Mouse (Mus musculus) stomach, embryonic 15.5 days (tissue): ENCODE results near the gene Scn10a. TPM values are rescaled to one million over a fixed set of nuclear protein-coding genes. Genes with fewer than 3 reads are reported as not detected.

Experiments used
- ATAC-seq: fragments of 200-750 bp; cut with Nextera tagmentation; 2 replicates; pipeline ENCODE4 v1.8.0; 2017; ENCODE audit warnings: low read depth, moderate number of reproducible peaks, moderate TSS enrichment; ENCODE audit not compliant: insufficient read depth, low FRiP score
- H3K27ac ChIP-seq: fragments of 300-500 bp; sonication (generic); 2 replicates; pipeline ENCODE4 v1.5.1; 2015; ENCODE audit warnings: mild to moderate bottlenecking, inconsistent platforms
- H3K27me3 ChIP-seq: fragments of 300-500 bp; sonication (generic); replicated peaks from 2 replicates; pipeline ENCODE4 v1.6.1; 2015; ENCODE audit warnings: inconsistent platforms
- H3K36me3 ChIP-seq: fragments of 300-500 bp; sonication (generic); 2 replicates; pipeline ENCODE4 v1.6.1; 2015; ENCODE audit warnings: inconsistent platforms
- H3K4me1 ChIP-seq: fragments of 300-500 bp; sonication (generic); 2 replicates; pipeline ENCODE4 v1.6.1; 2015; ENCODE audit warnings: inconsistent platforms
- H3K4me2 ChIP-seq: fragments of 300-500 bp; sonication (generic); 2 replicates; pipeline ENCODE4 v1.6.1; 2015; ENCODE audit warnings: mild to moderate bottlenecking, inconsistent platforms
- H3K4me3 ChIP-seq: fragments of 300-500 bp; sonication (generic); replicated peaks from 2 replicates; pipeline ENCODE4 v1.5.1; 2015; ENCODE audit warnings: inconsistent platforms
- H3K9ac ChIP-seq: fragments of 300-500 bp; sonication (generic); 2 replicates; pipeline ENCODE4 v1.6.1; 2015; ENCODE audit warnings: inconsistent platforms
- H3K9me3 ChIP-seq: fragments of 300-500 bp; sonication (generic); 2 replicates; pipeline ENCODE4 v1.6.1; 2016; ENCODE audit warnings: inconsistent platforms
- WGBS: fragments of 180-500 bp; shearing (Covaris S2); methylation state at CpG from one replicate; pipeline ENCODE4 v1.1.7; 2015; 5-methylcytosine and 5-hydroxymethylcytosine counted together
- polyA plus RNA-seq: library from polyadenylated mRNA; unstranded; fragments of >200 nt; fragmentation: Nextera tagmentation; extraction: Ambion mirVana; gene quantifications from 2 replicates; pipeline ENCODE4 v1.2.1, GENCODE M21; 2015

The Scn10a gene
- polyA plus RNA-seq, 1 experiment from 2014 or later: not detected

- Histone ChIP-seq H3K4me3 (no peak overlapping the region), H3K4me2 (no peak overlapping the region), H3K9me3 (no peaks in the 10 kb centered on the region), H3K36me3 (no peaks in the 10 kb centered on the region), H3K4me1 (no peaks in the 10 kb centered on the region), H3K27me3 (no peaks in the 10 kb centered on the region), H3K9ac (no peak overlapping the region), H3K27ac (no peak overlapping the region)
- ATAC-seq: peak; percentile 53; the same call in 1 of the 2 replicates
- WGBS: 12% methylated on average over 6 of the region's 6 CpGs
Observed at GRCm38 (mm10) chr9:119706700-119707099, 12.4 kb downstream of the Scn10a start.

DNA sequence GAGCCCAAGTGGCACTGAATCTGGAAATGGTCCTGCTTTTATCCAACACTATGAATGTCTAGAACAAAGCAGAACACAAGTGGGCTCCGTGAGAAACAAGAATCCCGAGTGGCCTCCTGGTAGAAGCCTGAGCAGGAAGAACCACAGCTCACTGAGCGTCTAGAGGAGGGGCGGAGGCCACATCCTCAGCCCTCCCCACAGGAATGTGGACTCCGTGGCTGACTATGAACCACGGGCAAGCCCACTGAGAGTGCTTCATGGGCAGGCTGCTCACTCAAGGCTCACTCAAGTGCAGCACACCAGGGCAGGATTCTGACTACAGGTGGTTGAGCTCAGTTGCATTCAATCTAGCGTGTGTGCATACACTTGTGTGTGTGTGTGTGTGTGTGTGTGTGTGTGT, 27.6 kb downstream of the Scn10a start:
- 45% methylated on average over 7 of the region's 7 CpGs for WGBS
- H3K36me3 ChIP-seq: no peaks in the 10 kb centered on the region
- H3K27me3 ChIP-seq: no peaks in the 10 kb centered on the region
- no peaks in the 10 kb centered on the region for H3K9me3 ChIP-seq
- H3K4me1 ChIP-seq: no peaks in the 10 kb centered on the region
- H3K9ac ChIP-seq: no peak overlapping the region
- H3K4me3 ChIP-seq: no peak overlapping the region
- no peak overlapping the region for H3K4me2 ChIP-seq
- no peak for ATAC-seq
- no peak overlapping the region for H3K27ac ChIP-seq

DNA sequence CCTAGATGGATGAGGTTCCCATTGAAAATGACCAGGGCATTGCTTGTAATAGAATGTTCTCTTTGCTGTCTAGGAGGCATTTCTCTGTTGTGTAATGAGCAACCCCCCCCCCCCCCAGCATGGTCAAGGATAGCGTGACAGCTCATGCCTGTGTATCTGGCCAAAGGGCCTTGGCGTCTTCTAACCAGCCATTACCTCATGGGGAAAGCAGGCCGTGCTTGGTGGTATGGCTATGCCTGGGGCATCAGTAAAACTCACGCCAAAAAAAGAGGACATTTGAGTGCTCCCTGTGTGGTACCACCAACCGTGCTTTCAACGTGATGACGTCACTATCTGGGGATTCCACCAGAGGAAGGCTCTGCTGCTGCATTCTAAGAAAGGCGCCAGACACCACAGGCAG, 28.1 kb downstream of the Scn10a start:
- WGBS: 76% methylated on average over 8 of the region's 8 CpGs
- Histone ChIP-seq H3K4me1 (no peaks in the 10 kb centered on the region), H3K36me3 (no peaks in the 10 kb centered on the region), H3K9me3 (no peaks in the 10 kb centered on the region), H3K27ac (no peak overlapping the region), H3K4me2 (no peak overlapping the region), H3K27me3 (no peaks in the 10 kb centered on the region), H3K9ac (no peak overlapping the region), H3K4me3 (no peak overlapping the region)
- ATAC-seq: no peak

DNA sequence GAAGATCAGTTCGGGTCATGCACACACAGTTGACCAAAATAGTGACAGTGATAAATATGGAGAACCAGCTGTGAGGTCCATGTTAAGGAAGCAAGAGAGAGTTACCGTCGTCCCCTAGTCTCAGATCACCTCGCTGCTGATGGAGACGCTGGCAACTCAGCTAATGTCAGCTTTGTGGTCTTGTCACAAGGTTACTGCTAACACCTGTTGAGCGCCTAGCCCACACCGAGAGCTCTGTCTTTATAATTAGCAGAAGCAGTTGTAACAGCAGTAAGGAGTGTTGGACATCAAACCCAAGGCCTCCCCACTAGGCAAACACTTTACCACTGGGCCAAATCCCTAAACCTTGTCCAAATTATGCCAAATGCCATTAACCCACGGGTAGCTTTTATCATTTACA, 31.2 kb downstream of the Scn10a start:
- no peaks in the 10 kb centered on the region for H3K9me3 ChIP-seq
- no peaks in the 10 kb centered on the region for H3K4me1 ChIP-seq
- no peak overlapping the region for H3K4me2 ChIP-seq
- whole genome bisulfite sequencing: 62% methylated on average over 8 of the region's 8 CpGs
- no peak overlapping the region for H3K27ac ChIP-seq
- ATAC-seq: no peak
- H3K4me3 ChIP-seq: no peak overlapping the region
- no peak overlapping the region for H3K9ac ChIP-seq
- H3K36me3 ChIP-seq: no peaks in the 10 kb centered on the region
- H3K27me3 ChIP-seq: no peaks in the 10 kb centered on the region

DNA sequence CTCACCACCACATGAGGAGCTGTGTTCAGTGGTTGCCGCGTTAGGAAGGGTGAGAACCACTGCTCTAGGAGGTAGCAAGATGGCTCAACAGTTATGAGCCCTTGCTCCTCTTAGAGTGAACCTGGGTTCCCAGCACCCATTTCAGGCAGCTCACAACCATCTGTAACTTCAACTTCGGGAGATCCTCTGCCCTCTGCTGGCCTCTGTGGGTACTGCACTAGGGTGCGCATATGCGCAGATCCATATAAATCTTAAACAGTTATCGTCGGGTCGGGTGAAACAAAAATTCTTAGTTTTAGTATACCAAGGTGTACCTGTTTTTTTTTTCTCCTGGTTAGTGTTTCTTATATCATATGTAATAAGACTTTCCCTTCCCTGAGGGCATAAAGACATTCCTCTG, 32.9 kb downstream of the Scn10a start:
- Histone ChIP-seq H3K27me3 (no peaks in the 10 kb centered on the region), H3K36me3 (no peaks in the 10 kb centered on the region), H3K27ac (no peak overlapping the region), H3K4me3 (no peak overlapping the region), H3K4me1 (no peaks in the 10 kb centered on the region), H3K9me3 (no peaks in the 10 kb centered on the region), H3K9ac (no peak overlapping the region), H3K4me2 (no peak overlapping the region)
- no peak for ATAC-seq
- WGBS: 95% methylated on average over 8 of the region's 8 CpGs

GRCm38 (mm10) chr9:119680896-119681295, 38.2 kb downstream of the Scn10a start:
- H3K4me2 ChIP-seq: no peak overlapping the region
- no peak overlapping the region for H3K27ac ChIP-seq
- H3K4me1 ChIP-seq: no peaks in the 10 kb centered on the region
- no peak overlapping the region for H3K4me3 ChIP-seq
- 62% methylated on average over 3 of the region's 3 CpGs for WGBS
- H3K9ac ChIP-seq: no peak overlapping the region
- H3K36me3 ChIP-seq: no peaks in the 10 kb centered on the region
- ATAC-seq: no peak
- H3K27me3 ChIP-seq: no peaks in the 10 kb centered on the region
- no peaks in the 10 kb centered on the region for H3K9me3 ChIP-seq

DNA sequence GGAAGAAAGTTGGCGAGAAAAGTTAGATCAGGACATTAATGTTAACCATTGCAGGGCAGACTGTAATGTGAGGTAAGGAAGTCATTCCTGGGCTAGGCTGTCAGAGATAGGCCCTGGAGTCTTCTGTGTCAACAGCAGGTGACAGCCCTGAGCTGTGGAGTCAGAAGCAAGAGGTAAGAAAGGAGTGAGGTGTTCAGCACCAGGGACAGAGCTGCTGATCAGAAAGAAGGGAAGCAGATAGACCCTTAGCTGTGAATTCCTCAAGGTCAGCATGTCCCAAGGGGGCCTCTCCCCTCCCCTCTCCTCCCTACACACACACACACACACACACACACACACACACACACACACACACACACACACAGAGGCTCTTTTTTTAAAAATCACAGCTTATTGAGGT, 55.0 kb downstream of the Scn10a start:
- Histone ChIP-seq H3K9me3 (no peaks in the 10 kb centered on the region), H3K4me1 (no peaks in the 10 kb centered on the region), H3K36me3 (no peaks in the 10 kb centered on the region), H3K27me3 (no peaks in the 10 kb centered on the region), H3K27ac (no peak overlapping the region), H3K4me2 (no peak overlapping the region), H3K9ac (no peak overlapping the region), H3K4me3 (no peak overlapping the region)
- 59% methylated on average over 1 of the region's 1 CpGs for WGBS
- no peak for ATAC-seq

DNA sequence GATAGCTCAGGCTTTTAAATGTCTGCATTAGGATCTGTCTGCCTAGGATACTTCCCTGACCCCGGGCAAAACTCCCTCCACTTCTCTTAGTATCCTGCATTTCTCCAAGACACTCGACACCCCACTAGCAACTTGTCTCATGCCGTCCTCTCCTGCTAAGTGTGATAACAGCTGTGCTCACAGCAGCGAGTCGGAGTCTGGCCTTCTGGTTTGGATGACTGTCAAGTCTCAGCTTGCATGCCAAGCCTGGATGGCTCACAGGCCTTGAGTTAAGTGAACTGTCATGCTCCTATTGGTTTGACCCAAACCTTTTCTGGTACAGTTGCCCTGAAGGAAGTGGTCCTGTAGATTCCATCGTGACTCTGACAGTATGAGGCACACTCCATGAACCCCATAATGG, 63.0 kb downstream of the Scn10a start:
- Histone ChIP-seq H3K4me1 (no peaks in the 10 kb centered on the region), H3K9me3 (no peaks in the 10 kb centered on the region), H3K27me3 (no peaks in the 10 kb centered on the region), H3K4me2 (no peak overlapping the region), H3K27ac (no peak overlapping the region), H3K36me3 (no peaks in the 10 kb centered on the region), H3K4me3 (no peak overlapping the region), H3K9ac (no peak overlapping the region)
- 34% methylated on average over 6 of the region's 6 CpGs for WGBS
- ATAC-seq: no peak

- 53% methylated on average over 5 of the region's 5 CpGs for WGBS
- H3K4me1 ChIP-seq: no peaks in the 10 kb centered on the region
- no peak overlapping the region for H3K9ac ChIP-seq
- H3K27me3 ChIP-seq: no peaks in the 10 kb centered on the region
- no peak overlapping the region for H3K4me3 ChIP-seq
- H3K9me3 ChIP-seq: no peaks in the 10 kb centered on the region
- H3K27ac ChIP-seq: no peak overlapping the region
- no peaks in the 10 kb centered on the region for H3K36me3 ChIP-seq
- ATAC-seq: no peak
- no peak overlapping the region for H3K4me2 ChIP-seq
Observed at GRCm38 (mm10) chr9:119653758-119654157, 65.4 kb downstream of the Scn10a start.

GRCm38 (mm10) chr9:119646942-119647547, 72.1 kb downstream of the Scn10a start:
- Histone ChIP-seq H3K36me3 (no peaks in the 10 kb centered on the region), H3K4me3 (no peak overlapping the region), H3K27ac (no peak overlapping the region), H3K9ac (no peak overlapping the region), H3K9me3 (no peaks in the 10 kb centered on the region), H3K4me2 (no peak overlapping the region), H3K4me1 (no peaks in the 10 kb centered on the region), H3K27me3 (no peaks in the 10 kb centered on the region)
- ATAC-seq: no peak
- 59% methylated on average over 8 of the region's 8 CpGs for WGBS

- H3K27ac ChIP-seq: no peak overlapping the region
- H3K4me1 ChIP-seq: no peaks in the 10 kb centered on the region
- no peak overlapping the region for H3K4me3 ChIP-seq
- H3K9ac ChIP-seq: no peak overlapping the region
- no peak overlapping the region for H3K4me2 ChIP-seq
- 84% methylated on average over 6 of the region's 6 CpGs for WGBS
- no peaks in the 10 kb centered on the region for H3K9me3 ChIP-seq
- H3K27me3 ChIP-seq: no peaks in the 10 kb centered on the region
- no peaks in the 10 kb centered on the region for H3K36me3 ChIP-seq
- no peak for ATAC-seq
Observed at GRCm38 (mm10) chr9:119641985-119642384, 77.1 kb downstream of the Scn10a start.

DNA sequence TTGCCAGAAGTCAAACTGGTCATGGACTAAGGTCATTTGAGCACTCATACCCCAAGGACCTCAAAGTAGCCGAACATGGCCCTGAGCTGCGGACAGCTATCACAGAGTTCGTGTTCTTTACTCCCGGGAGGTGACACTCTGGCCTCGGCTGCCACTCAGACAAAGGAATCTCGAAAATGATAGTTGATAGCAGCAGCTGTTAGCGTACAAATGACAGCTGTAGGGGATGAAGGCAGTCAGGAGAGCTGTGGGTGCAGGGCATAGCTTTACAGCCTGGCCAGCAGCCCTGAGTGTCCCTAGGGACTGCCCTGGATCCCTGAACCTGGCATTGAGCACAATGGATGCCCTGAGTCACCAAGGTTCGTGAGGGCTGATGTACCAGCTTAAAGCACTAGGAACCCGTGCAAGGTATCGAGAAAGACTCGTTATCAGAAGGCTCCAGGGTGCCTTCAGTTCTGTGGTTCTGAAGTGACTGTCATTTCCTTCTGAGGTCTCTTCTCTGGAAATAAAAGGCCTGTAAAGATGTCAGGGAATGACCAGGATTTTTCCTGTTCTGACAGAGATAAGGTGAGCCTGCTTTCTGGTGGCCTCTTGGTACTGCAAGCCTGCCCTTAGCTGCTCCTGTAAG, 84.8 kb downstream of the Scn10a start:
- H3K27me3 ChIP-seq: no peaks in the 10 kb centered on the region
- H3K27ac ChIP-seq: no peak overlapping the region
- no peaks in the 10 kb centered on the region for H3K36me3 ChIP-seq
- no peak for ATAC-seq
- 61% methylated on average over 11 of the region's 11 CpGs for WGBS
- no peak overlapping the region for H3K4me3 ChIP-seq
- no peaks in the 10 kb centered on the region for H3K9me3 ChIP-seq
- no peaks in the 10 kb centered on the region for H3K4me1 ChIP-seq
- no peak overlapping the region for H3K9ac ChIP-seq
- no peak overlapping the region for H3K4me2 ChIP-seq

DNA sequence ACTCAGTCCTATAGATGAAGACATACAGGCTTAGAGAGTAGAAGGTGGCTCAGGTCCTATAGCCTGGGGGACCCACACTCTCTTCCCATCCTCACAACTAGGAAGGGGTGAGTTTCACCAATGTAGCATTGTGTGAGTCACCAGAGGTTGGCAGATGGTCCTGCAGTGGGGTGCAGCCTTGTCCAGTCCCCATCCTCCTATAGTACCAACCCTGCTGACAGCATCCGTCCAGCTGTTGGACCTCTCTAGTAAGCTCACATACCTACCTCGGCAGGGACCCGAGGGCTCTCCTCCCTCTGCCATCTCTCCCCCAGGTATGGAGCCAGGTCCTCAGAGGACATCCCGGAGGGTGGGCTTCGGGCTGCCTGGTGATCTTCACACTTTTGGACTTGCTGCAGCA, 85.6 kb downstream of the Scn10a start:
- no peak overlapping the region for H3K4me3 ChIP-seq
- ATAC-seq: no peak
- no peaks in the 10 kb centered on the region for H3K9me3 ChIP-seq
- H3K4me1 ChIP-seq: no peaks in the 10 kb centered on the region
- 78% methylated on average over 5 of the region's 5 CpGs for WGBS
- H3K9ac ChIP-seq: no peak overlapping the region
- H3K27ac ChIP-seq: no peak overlapping the region
- no peaks in the 10 kb centered on the region for H3K27me3 ChIP-seq
- H3K36me3 ChIP-seq: no peaks in the 10 kb centered on the region
- H3K4me2 ChIP-seq: no peak overlapping the region
